In genomic region chr13:107934691-107935090, GRCm38 (mm10) we compare ENCODE assay signal across 11 mouse cellular contexts.
A peak's percentile ranks its signal among the peaks of the same experiment; 100 is the strongest.
DNase-seq lines count a peak whose midpoint lies in the region; ATAC-seq lines count a peak whose summit lies in the region.
"Had no signal": no experiment of that assay in that cellular context is flagged by ENCODE, and none has a peak within 500 bp of the region (broad histone marks: within the 10 kb centered on the region; RNA-seq: fewer than 3 reads in every experiment).

No protein-coding gene starts in this region.

- H3K27me3 ChIP-seq in heart, embryonic 11.5 days (ENCODE audit: control insufficient read depth, insufficient read depth, low read length) = peaks cover 10% of the 10 kb centered on the region
- H3K27me3 ChIP-seq in limb, embryonic 13.5 days = peaks cover 14% of the 10 kb centered on the region
- no peaks in the 10 kb centered on the region; the same call in none of the 2 replicates for H3K27me3 ChIP-seq in stomach, embryonic 16.5 days (ENCODE audit: control insufficient read depth, insufficient read depth, low read length)

- H3K4me2 ChIP-seq in heart, embryonic 11.5 days = peak overlapping the region; percentile 56
- peak overlapping the region; percentile 42 for H3K4me2 ChIP-seq in limb, embryonic 13.5 days (replicated peaks)
- H3K4me2 ChIP-seq in stomach, embryonic 16.5 days (ENCODE audit: low read depth, low read length) = 0 out of 2 replicates have a peak overlapping the region, but pooled peaks have one; percentile 14

- H3K27ac ChIP-seq in heart, embryonic 11.5 days (ENCODE audit: low read depth, low read length) = no peak overlapping the region
- no peak overlapping the region for H3K27ac ChIP-seq in limb, embryonic 13.5 days
- no peak overlapping the region for H3K27ac ChIP-seq in stomach, embryonic 16.5 days (ENCODE audit: low read length)
- H3K27ac ChIP-seq: layer of hippocampus, adult 2 months had no signal

- no peaks in the 10 kb centered on the region for H3K9me3 ChIP-seq in heart, embryonic 11.5 days (replicated peaks; ENCODE audit: control insufficient read depth, low read length)
- H3K9me3 ChIP-seq in limb, embryonic 13.5 days = no peaks in the 10 kb centered on the region
- no peaks in the 10 kb centered on the region for H3K9me3 ChIP-seq in stomach, embryonic 16.5 days (replicated peaks; ENCODE audit: control insufficient read depth, low read length)

- ATAC-seq in heart, embryonic 11.5 days (replicated peaks; ENCODE audit: insufficient number of reproducible peaks, low FRiP score, low TSS enrichment) = no peak
- no peak for ATAC-seq in limb, embryonic 13.5 days (ENCODE audit: low FRiP score, low read depth)
- ATAC-seq in stomach, embryonic 16.5 days (ENCODE audit: insufficient read depth, low FRiP score) = no peak
- ATAC-seq: activated CD4-positive, CD25-positive, alpha-beta regulatory T cell, adult 4 months had no signal

- H3K9ac ChIP-seq in heart, embryonic 11.5 days (ENCODE audit: low read depth, low read length) = peak overlapping the region; percentile 47; the same call in 1 of the 2 replicates
- H3K9ac ChIP-seq in limb, embryonic 13.5 days = no peak overlapping the region
- H3K9ac ChIP-seq in stomach, embryonic 16.5 days (ENCODE audit: low read length) = no peak overlapping the region

- 30% methylated on average over 11 of the region's 11 CpGs for WGBS in heart, embryonic 11.5 days (ENCODE audit: insufficient replicate concordance)
- 46% methylated on average over 11 of the region's 11 CpGs for WGBS in limb, embryonic 13.5 days
- 49% methylated on average over 11 of the region's 11 CpGs for WGBS in stomach, embryonic 16.5 days

- H3K4me3 ChIP-seq in heart, embryonic 11.5 days (ENCODE audit: low read depth, low read length) = peak overlapping the region; percentile 16; the same call in 1 of the 2 replicates
- peak overlapping the region; percentile 14 for H3K4me3 ChIP-seq in limb, embryonic 13.5 days
- H3K4me3 ChIP-seq in stomach, embryonic 16.5 days (replicated peaks; ENCODE audit: low read length) = no peak overlapping the region
- H3K4me3 ChIP-seq: layer of hippocampus, adult 2 months had no signal

- no peak for DNase-seq in heart, postnatal 4 days
- DNase-seq in retina, postnatal 1 day = peak; percentile 37
- DNase-seq in retina, embryonic 14.5 days (ENCODE audit: low spot score) = no peak
- DNase-seq in thymus, postnatal 25 days = no peak
- DNase-seq in gastrocnemius, postnatal 25 days = no peak
- DNase-seq: cerebellum, adult 18-20 months had no signal

- H3K36me3 ChIP-seq in heart, embryonic 11.5 days (ENCODE audit: control insufficient read depth, insufficient read depth, low read length) = no peaks in the 10 kb centered on the region
- no peaks in the 10 kb centered on the region for H3K36me3 ChIP-seq in limb, embryonic 13.5 days
- no peaks in the 10 kb centered on the region for H3K36me3 ChIP-seq in stomach, embryonic 16.5 days (ENCODE audit: control insufficient read depth, insufficient read depth, low read length)

- peaks cover 15% of the 10 kb centered on the region for H3K4me1 ChIP-seq in heart, embryonic 11.5 days (ENCODE audit: control insufficient read depth, insufficient read depth, low read length)
- H3K4me1 ChIP-seq in limb, embryonic 13.5 days = peaks cover 21% of the 10 kb centered on the region; the same call in 1 of the 2 replicates
- H3K4me1 ChIP-seq in stomach, embryonic 16.5 days (ENCODE audit: control insufficient read depth, insufficient read depth, low read length) = no peaks in the 10 kb centered on the region
